Mouse (Mus musculus): Measurements from ENCODE around the gene Lrrc55.
"Not testable (repeated sequence)": the region's sequence is repeated elsewhere in the genome, so short reads cannot be mapped to it uniquely, and the experiment has no call there.

The Lrrc55 gene

DNA sequence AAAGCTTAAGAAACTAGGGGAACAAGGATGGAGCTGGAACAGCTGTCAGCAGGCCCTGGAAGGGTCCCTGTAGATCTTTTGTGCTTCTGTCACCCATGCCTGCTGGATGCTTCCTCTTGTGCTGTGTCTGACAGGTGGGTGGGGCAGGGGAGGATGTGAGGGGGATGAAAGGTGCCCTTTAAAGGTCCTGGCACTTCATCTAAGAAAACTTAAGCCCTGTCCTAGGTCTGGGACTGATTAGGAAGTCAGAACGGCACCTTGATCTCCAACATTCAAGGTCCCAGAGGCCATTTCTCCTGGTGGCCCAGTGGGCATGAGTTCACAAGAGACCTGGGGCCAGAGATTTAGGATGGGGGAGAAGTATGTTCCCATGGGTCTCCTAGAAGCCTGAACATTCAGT is at the start of gene Lrrc55:
TSS of gene Lrrc55 (minus strand) at position 297 of the 400 bp plus-strand sequence.
- no peak for DNase-seq

GRCm38 (mm10) chr2:85246506-85247082 is 49.6 kb upstream of the Lrrc55 start:
- DNase-seq = peak; percentile 53

DNA sequence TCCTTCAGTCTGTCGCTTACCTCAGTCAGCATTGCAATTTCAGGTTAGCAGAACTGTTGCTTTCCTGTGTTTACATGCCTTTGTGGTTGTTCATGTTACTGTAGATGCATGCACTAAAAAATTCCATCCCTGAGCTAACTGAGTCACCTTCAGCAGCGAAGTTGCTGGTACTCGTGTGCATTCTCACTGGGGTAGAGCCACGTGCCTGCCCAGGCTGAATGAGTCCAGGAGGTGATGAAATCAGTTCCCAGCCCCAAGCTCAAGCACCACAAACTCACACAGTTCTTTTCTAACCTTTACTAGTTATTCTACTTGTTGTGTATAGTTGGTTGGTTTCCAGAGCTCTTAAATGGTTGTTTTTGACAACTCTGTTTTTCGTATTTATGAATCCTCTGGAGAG is 48.7 kb upstream of the Lrrc55 start:
- no peak for DNase-seq

DNA sequence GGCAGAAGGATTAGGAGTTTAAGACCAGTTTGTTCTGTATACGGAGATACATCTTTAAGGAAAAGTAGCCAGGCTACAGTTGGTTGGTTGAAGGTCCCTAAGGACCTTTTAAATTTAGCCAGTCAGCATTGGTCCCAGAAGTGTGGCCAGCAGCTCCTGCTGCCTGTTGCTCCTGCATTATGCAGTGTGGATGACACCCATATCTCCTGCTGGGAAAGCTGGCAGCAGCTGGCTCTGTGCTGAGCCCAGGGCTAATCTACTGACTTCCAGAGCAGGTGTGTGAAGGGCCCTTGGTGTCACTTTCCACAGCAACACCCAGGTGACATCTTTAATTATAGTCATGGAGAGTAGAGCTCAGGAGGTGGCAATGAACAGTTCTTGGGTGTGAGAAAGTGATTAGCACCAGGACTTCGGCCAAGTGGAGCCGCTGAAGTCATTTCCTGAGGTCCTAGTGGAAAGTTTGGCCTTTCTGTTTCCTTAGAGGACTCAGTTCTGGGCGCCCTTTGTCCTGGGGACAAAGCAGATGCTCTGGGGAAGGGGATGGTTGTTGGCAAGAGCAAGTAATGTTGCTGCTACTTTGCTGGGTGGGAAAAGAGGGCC is 41.2 kb upstream of the Lrrc55 start:
- no peak for DNase-seq

DNA sequence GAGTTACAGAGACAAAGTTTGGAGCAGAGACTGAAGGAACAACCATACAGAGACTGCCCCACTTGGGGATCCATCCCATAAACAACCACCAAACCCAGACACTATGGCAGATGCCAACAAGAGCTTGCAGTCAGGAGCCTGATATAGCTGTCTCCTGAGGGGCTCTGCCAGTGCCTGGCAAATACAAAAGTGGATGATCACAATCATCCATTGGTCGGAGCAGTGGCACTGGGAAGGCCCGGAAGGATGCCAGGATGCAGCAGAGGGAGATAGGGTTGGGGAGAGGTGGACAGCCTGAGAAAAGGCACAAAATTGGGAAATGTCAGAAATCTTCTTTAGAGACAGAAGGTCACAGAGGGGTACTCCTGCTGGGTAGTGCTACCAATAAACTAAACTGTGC is 40.2 kb upstream of the Lrrc55 start:
- DNase-seq = not testable (repeated sequence)

GRCm38 (mm10) chr2:85230771-85231511 is 33.9 kb upstream of the Lrrc55 start:
- DNase-seq = no peak

DNA sequence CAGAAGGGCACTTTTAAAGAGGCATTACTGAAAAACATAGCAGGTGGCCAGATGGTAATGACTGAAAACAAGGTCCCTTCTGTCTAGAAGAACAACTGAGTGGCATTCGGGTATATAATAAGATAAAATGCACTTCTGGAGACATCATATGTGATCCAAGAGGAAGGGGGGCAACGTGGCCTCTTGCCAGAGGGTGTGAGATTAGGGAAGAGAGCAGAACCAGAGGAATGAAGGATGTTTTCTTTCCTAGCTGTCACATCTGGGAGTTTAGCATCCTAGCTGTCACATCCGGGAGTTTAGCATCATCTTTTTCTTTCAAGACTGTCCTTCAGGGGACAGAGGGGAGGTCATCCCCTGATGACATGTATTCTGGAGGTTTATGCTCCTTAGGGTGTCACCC is 32.6 kb upstream of the Lrrc55 start:
- no peak for DNase-seq

DNA sequence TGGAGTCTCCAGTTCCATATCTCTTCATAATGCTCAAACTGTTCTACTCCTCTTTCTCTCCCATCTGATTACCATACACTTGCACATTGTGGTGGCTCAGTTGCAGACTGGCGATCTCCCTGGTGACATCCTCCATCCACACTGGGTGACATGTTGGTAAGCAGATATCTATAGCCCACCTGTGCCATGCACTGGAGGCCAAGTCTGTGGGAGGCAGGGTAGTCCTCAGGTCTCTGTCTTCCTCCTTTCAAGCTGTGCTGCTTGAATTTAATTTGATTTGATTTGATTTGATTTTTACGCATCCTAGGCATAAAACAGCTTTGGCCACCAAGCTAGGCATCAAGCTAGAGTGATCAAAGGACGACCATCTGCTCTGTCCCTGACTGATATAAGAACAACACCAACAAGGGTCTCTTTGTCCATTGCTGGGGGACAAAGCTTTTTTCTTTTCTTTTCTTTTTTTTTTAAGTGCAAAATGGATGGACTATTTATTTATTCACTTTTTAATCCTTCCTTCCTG is 30.9 kb upstream of the Lrrc55 start:
- DNase-seq = no peak

- DNase-seq = no peak
Measured at GRCm38 (mm10) chr2:85224221-85225179, 27.5 kb upstream of the Lrrc55 start.

DNA sequence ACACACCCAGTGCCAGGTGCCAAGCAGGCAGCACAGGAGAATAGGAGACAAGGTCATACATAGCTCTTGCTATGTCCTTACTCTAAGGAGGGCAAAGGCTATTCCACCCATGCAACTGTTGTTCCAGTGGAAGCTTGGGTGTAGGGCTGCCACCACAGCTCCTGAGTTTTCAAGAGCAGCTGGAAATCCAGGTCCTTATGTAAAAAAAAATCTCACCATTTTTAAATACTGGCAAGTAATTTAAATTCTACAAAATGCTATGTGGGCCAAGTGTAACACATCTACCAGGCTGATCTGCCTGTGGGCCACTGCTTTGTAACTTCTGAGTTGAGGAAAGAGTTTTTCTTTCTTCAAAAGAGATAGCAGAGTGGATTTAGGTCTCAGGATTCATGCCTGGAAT is 19.6 kb upstream of the Lrrc55 start:
- no peak for DNase-seq

- DNase-seq = no peak
Measured at GRCm38 (mm10) chr2:85213746-85214145, 16.7 kb upstream of the Lrrc55 start.

DNA sequence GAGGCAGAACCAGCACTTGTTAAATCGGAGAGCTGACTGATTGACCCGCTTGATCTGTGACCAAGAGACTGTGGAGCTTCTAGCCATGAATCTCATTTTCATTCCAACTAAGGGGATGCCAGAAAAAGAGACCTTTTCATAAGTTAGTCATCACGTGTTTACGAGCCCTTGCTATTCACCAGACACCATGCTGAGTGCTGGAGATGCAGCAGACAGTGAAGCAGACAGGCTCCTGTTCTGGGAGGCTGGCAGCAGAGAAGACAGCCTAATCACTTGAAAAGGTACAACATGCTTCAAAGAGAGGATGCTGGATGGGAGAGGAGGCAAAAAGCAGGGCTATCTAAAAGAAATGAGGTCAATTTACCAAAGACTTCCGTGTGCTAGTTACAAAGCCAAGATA is 12.3 kb upstream of the Lrrc55 start:
- no peak for DNase-seq

DNA sequence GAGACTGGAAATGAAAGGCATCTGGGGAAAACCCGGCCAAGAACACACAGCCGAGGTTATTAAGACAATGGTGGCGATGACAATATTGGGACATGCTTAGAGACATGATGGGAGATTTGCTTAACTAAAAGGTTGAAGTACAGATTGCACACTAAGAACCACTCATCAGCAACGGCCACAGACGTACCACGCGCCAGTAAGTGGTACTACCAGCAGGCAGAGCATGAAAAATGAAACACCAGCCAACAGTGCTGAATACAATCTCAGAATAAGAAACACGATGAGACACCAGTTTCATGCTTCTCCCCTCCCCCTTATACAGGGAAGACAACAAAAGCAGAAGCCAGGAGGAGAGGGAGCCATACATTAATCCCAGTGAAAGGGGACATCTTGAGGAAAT is 8.2 kb upstream of the Lrrc55 start:
- DNase-seq = no peak

DNA sequence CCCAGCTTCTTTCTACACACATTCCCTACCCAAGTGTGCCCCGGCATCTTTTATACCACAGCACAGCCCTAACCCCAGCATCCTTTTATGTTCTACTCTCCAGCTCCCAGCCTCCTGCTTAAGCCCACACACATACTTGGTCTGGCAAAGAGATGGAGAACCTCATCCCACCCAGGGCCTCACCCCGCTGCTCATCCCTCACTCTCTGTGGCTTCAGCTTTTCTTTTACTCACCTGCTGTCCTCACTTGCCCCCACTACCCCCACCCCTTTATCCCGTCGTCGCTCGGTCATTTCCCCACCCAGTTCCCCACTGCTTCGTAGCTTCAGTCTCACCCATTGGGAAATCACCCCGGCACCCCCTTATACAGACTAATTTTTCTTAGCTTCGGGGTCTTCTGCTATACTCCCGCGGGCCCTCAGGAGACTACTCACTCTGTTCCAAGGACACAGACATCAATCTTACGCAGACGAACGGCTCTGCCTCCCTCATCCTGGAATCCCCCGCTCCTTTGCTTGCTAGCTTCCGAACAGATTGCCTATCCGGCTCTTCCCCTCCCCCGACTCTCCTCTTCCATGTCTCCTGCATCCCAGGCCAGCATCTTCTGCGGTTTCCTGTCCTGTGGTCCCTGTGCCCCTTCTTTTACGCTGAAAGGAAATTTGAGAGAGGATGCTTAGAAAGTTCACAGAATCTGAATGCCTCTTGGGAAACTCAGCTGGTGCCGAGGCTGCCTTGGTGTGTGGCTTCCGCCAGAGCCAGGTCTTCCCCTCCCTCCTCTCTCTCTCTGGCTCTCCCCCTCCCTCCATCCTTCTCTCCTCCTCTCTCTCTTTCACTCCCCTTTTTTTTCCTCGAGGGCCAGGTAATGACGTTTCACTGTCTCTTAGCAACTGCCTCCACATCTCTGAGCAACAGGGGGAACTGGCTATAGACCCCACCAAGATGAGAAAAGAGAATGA is 1.3 kb upstream of the Lrrc55 start:
- DNase-seq = no peak

GRCm38 (mm10) chr2:85194566-85194965 is 2.4 kb downstream of the Lrrc55 start:
- DNase-seq = no peak

GRCm38 (mm10) chr2:85187582-85188151 is 9.3 kb downstream of the Lrrc55 start:
- DNase-seq = no peak

- no peak for DNase-seq
Measured at GRCm38 (mm10) chr2:85178139-85178800, 18.7 kb downstream of the Lrrc55 start.

- no peak for DNase-seq
Measured at GRCm38 (mm10) chr2:85173545-85173944, 23.5 kb downstream of the Lrrc55 start.

GRCm38 (mm10) chr2:85172763-85173103 is 24.3 kb downstream of the Lrrc55 start:
- no peak for DNase-seq

- no peak for DNase-seq
Measured at GRCm38 (mm10) chr2:85172071-85172762, 24.8 kb downstream of the Lrrc55 start.
